Mouse (Mus musculus) myocyte (in vitro differentiated cells): ENCODE data around the gene Islr.

Experiments
- CEBPB ChIP-seq: IDR thresholded peaks from 2 replicates; pipeline ENCODE4 v1.6.1; 2011; ENCODE audit warnings: mild to moderate bottlenecking, moderate library complexity; ENCODE audit not compliant: poor library complexity, insufficient read depth, severe bottlenecking
- MAX ChIP-seq: IDR thresholded peaks from one replicate; pipeline ENCODE4 v1.6.1; 2011; ENCODE audit warnings: low read depth, mild to moderate bottlenecking, control low read depth
- POLR2A ChIP-seq: IDR thresholded peaks from one replicate; pipeline ENCODE4 v1.6.1; 2011; ENCODE audit warnings: low read depth, mild to moderate bottlenecking, control low read depth, moderate library complexity; ENCODE audit not compliant: insufficient read length
- POLR2AphosphoS2 ChIP-seq: IDR thresholded peaks from one replicate; pipeline ENCODE4 v1.6.1; 2011; ENCODE audit warnings: low read depth, control low read depth; ENCODE audit not compliant: insufficient read length
- SRF ChIP-seq: IDR thresholded peaks from one replicate; pipeline ENCODE4 v1.6.1; 2011; ENCODE audit warnings: low read depth; ENCODE audit not compliant: control insufficient read depth, insufficient read length
- USF1 ChIP-seq: IDR thresholded peaks from one replicate; pipeline ENCODE4 v1.6.1; 2011; ENCODE audit warnings: low read depth, mild to moderate bottlenecking, control low read depth, moderate library complexity

DNA sequence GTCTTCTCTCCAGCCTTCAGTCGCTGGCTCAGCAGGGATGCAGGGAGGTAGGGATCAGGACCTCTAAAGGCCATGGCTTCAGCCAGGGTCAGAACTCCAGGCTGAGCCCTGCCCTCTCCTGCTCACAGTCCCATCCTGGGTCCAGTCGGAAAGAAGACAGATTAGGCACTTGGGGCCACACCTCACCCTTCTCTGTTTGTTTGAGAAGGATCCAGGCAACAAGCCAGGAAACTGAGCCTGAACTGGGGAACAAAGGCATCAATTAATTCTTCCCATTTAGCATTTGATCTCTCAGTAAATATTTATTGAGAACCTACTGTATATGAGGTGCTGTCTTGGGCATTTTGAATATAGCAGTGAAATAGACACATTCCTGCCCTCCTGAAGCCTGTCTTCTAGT is 85.4 kb downstream of the Islr start, which contains the start of gene Ccdc33:
- TF ChIP-seq USF1 = no peak
- no peak for TF ChIP-seq POLR2A
- TF ChIP-seq POLR2AphosphoS2 = no peak
- no peak for TF ChIP-seq MAX
- no peak for TF ChIP-seq CEBPB
- no peak for TF ChIP-seq SRF
